Mouse (Mus musculus) stomach, postnatal 0 days (tissue): ENCODE results near the gene Ajap1. TPM values are rescaled to one million over a fixed set of nuclear protein-coding genes. Genes with fewer than 3 reads are reported as not detected.

Source experiments
- ATAC-seq: fragments of 200-750 bp; cut with Nextera tagmentation; 2 replicates; pipeline ENCODE4 v1.8.0; 2017; ENCODE audit not compliant: low FRiP score, low TSS enrichment
- DNase-seq: peaks from one replicate; pipeline ENCODE4 v3.0.0-alpha.2; 2016; ENCODE audit warnings: low spot score
- H3K27ac ChIP-seq: fragments of 300-500 bp; sonication (generic); replicated peaks from 2 replicates; pipeline ENCODE4 v1.5.1; 2014; ENCODE audit warnings: mild to moderate bottlenecking, control low read depth
- H3K27me3 ChIP-seq: fragments of 300-500 bp; sonication (generic); 2 replicates; pipeline ENCODE4 v1.6.1; 2014; ENCODE audit warnings: low read length; ENCODE audit not compliant: control insufficient read depth, insufficient read depth
- H3K36me3 ChIP-seq: fragments of 300-500 bp; sonication (generic); 2 replicates; pipeline ENCODE4 v1.6.1; 2014; ENCODE audit warnings: low read length, mixed read lengths; ENCODE audit not compliant: control insufficient read depth, insufficient read depth
- H3K4me1 ChIP-seq: fragments of 300-500 bp; sonication (generic); replicated peaks from 2 replicates; pipeline ENCODE4 v1.6.1; 2014; ENCODE audit warnings: antibody characterized with exemption; ENCODE audit not compliant: control insufficient read depth, insufficient read depth
- H3K4me2 ChIP-seq: fragments of 300-500 bp; sonication (generic); replicated peaks from 2 replicates; pipeline ENCODE4 v1.6.1; 2014; ENCODE audit warnings: low read depth, mild to moderate bottlenecking, control low read depth, moderate library complexity
- H3K4me3 ChIP-seq: fragments of 300-500 bp; sonication (generic); 2 replicates; pipeline ENCODE4 v1.5.1; 2014; ENCODE audit warnings: low read depth, low read length, control low read depth
- H3K9ac ChIP-seq: fragments of 300-500 bp; sonication (generic); 2 replicates; pipeline ENCODE4 v1.6.1; 2014; ENCODE audit warnings: mild to moderate bottlenecking, low read length, control low read depth, mixed read lengths
- H3K9me3 ChIP-seq: fragments of 300-500 bp; sonication (generic); 2 replicates; pipeline ENCODE4 v1.6.1; 2016; ENCODE audit warnings: low read length; ENCODE audit not compliant: control insufficient read depth
- CTCF ChIP-seq: IDR thresholded peaks from 2 replicates; pipeline ENCODE4 v1.5.1; 2016; ENCODE audit warnings: antibody characterized with exemption, low read depth, mild to moderate bottlenecking, moderate library complexity
- EP300 ChIP-seq: optimal IDR thresholded peaks from 2 replicates; pipeline ENCODE3; 2016; ENCODE audit warnings: antibody characterized with exemption
- WGBS: fragments of 180-500 bp; shearing (Covaris S2); extraction: QIAGEN DNeasy Blood & Tissue Kit; methylation state at CpG from one replicate; pipeline ENCODE4 v1.1.7; 2014; 5-methylcytosine and 5-hydroxymethylcytosine counted together
- polyA plus RNA-seq: library from polyadenylated mRNA; unstranded; fragments of >200 nt; fragmentation: Nextera tagmentation; extraction: Ambion mirVana; gene quantifications from 2 replicates; pipeline ENCODE4 v1.2.1, GENCODE M21; 2015

Gene Ajap1
- polyA plus RNA-seq, 1 experiment from 2014 or later: 0.33 TPM

- H3K4me1 ChIP-seq: no peaks in the 10 kb centered on the region
- H3K4me3 ChIP-seq: no peak overlapping the region
- TF ChIP-seq EP300: no peak
- no peak for TF ChIP-seq CTCF
- H3K4me2 ChIP-seq: no peak overlapping the region
- no peak overlapping the region for H3K9ac ChIP-seq
- no peaks in the 10 kb centered on the region for H3K36me3 ChIP-seq
- no peaks in the 10 kb centered on the region for H3K9me3 ChIP-seq
- no peaks in the 10 kb centered on the region for H3K27me3 ChIP-seq
- H3K27ac ChIP-seq: no peak overlapping the region
- ATAC-seq (no peak), DNase-seq (no peak)
Measured at GRCm38 (mm10) chr4:153340887-153341286, 141.7 kb downstream of the Ajap1 start.

- H3K27me3 ChIP-seq: no peaks in the 10 kb centered on the region
- ATAC-seq: no peak
- no peak overlapping the region for H3K4me3 ChIP-seq
- no peak overlapping the region for H3K27ac ChIP-seq
- no peaks in the 10 kb centered on the region for H3K9me3 ChIP-seq
- H3K4me1 ChIP-seq: no peaks in the 10 kb centered on the region
- no peak overlapping the region for H3K9ac ChIP-seq
- no peak overlapping the region for H3K4me2 ChIP-seq
- WGBS: 75% methylated on average over 15 of the region's 15 CpGs
- DNase-seq: no peak
- no peaks in the 10 kb centered on the region for H3K36me3 ChIP-seq
- TF ChIP-seq EP300 (no peak), CTCF (no peak)
Measured at GRCm38 (mm10) chr4:153335301-153335799, 147.3 kb downstream of the Ajap1 start.

- no peak overlapping the region for H3K27ac ChIP-seq
- ATAC-seq: no peak
- H3K4me3 ChIP-seq: no peak overlapping the region
- no peaks in the 10 kb centered on the region for H3K27me3 ChIP-seq
- H3K9me3 ChIP-seq: no peaks in the 10 kb centered on the region
- H3K9ac ChIP-seq: no peak overlapping the region
- H3K4me1 ChIP-seq: no peaks in the 10 kb centered on the region
- 61% methylated on average over 10 of the region's 10 CpGs for WGBS
- H3K4me2 ChIP-seq: no peak overlapping the region
- no peaks in the 10 kb centered on the region for H3K36me3 ChIP-seq
- DNase-seq: no peak
- TF ChIP-seq CTCF (no peak), EP300 (no peak)
Measured at GRCm38 (mm10) chr4:153327809-153328208, 154.8 kb downstream of the Ajap1 start.
